Mouse (Mus musculus) heart, adult 2 months (tissue): ENCODE results near the gene Ubqln4. TPM values are rescaled to one million over a fixed set of nuclear protein-coding genes. Genes with fewer than 3 reads are reported as not detected.
"Not testable (repeated sequence)": the region's sequence is repeated elsewhere in the genome, so short reads cannot be mapped to it uniquely, and the experiment has no call there.

Experiments
- DNase-seq, 2 experiments: peaks; one replicate each; pipeline ENCODE4 v3.0.0; 2021
- H3K27ac ChIP-seq: fragments of 200-600 bp; 2 replicates; pipeline ENCODE4 v1.8.1; 2022
- H3K27me3 ChIP-seq: fragments of 200-500 bp; 2 replicates; pipeline ENCODE4 v1.6.1; 2012; ENCODE audit warnings: mild to moderate bottlenecking, low read length, inconsistent platforms, mixed read lengths; ENCODE audit not compliant: control insufficient read depth, insufficient read depth
- H3K36me3 ChIP-seq: fragments of 200-500 bp; 2 replicates; pipeline ENCODE4 v1.6.1; 2012; ENCODE audit warnings: low read length, inconsistent platforms; ENCODE audit not compliant: control insufficient read depth, insufficient read depth
- H3K4me1 ChIP-seq: fragments of 200-500 bp; 2 replicates; pipeline ENCODE4 v1.6.1; 2011; ENCODE audit warnings: low read length; ENCODE audit not compliant: control insufficient read depth, insufficient read depth
- H3K4me3 ChIP-seq: fragments of 200-600 bp; 2 replicates; pipeline ENCODE4 v1.8.1; 2022
- H3K79me2 ChIP-seq: fragments of 200-500 bp; replicated peaks from 2 replicates; pipeline ENCODE4 v1.6.1; 2012; ENCODE audit warnings: mild to moderate bottlenecking, inconsistent platforms, low read length, moderate library complexity, mixed read lengths; ENCODE audit not compliant: control insufficient read depth, insufficient read depth
- H3K9ac ChIP-seq: fragments of 200-500 bp; 2 replicates; pipeline ENCODE4 v1.6.1; 2012; ENCODE audit warnings: low read depth, mild to moderate bottlenecking, control low read depth, inconsistent platforms, low read length, mixed read lengths
- CTCF ChIP-seq: fragments of 200-600 bp; IDR thresholded peaks from 2 replicates; pipeline ENCODE4 v1.8.1; 2022; ENCODE audit warnings: antibody characterized with exemption, mild to moderate bottlenecking, moderate library complexity
- EP300 ChIP-seq: fragments of 200-500 bp; IDR thresholded peaks from 2 replicates; pipeline ENCODE4 v1.6.1; 2011; ENCODE audit warnings: low read depth, low read length, control low read depth; ENCODE audit not compliant: insufficient read depth
- POLR2A ChIP-seq: fragments of 200-500 bp; IDR thresholded peaks from 2 replicates; pipeline ENCODE4 v1.6.1; 2011; ENCODE audit warnings: mild to moderate bottlenecking, low read depth, low read length, control low read depth; ENCODE audit not compliant: insufficient read depth
- WGBS: fragments of 180-500 bp; shearing (Covaris S2); methylation state at CpG from one replicate; pipeline ENCODE4 v1.1.7; 2018; 5-methylcytosine and 5-hydroxymethylcytosine counted together
- intact Hi-C: fragments of 180-260 bp; cut with DNase I; formaldehyde crosslinking; loops from one replicate; pipeline ENCODE4 v1.15.1; 2025
- polyA plus RNA-seq: library from polyadenylated mRNA; depleted of rRNA; stranded (reverse); fragments of >200 nt; gene quantifications from 2 replicates; pipeline ENCODE4 v1.2.3, GENCODE M21; 2012
- total RNA-seq, 2 experiments: library from RNA; stranded (reverse); gene quantifications; 2 replicates each; pipeline ENCODE4 v1.2.3; 2021

Gene Ubqln4
- total and polyA plus RNA-seq, 3 experiments, result 69.3 to 76.5 (median 70.1) TPM

DNA sequence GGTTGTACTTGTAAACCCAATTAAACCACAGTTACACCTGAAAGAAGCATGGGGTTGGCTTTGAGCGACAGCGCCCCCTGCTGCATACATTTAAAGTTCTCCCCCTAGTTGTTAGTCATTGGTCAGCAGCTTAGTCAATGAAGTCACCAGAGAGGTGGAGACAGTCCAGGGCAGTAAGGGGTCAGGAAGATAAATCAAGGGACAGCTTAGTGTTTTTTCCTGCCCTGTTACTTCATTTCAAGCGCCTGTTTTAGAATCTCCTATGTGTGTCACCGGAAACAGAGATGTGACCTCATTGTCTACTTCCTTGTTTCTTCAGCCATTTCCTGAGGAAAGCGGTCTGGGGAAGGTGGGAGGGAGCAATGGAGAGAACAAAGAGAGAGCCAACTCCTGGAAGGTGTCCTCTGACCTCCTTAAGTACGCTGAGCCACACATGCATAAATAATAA lies 50.2 kb downstream of the Ubqln4 start:
- H3K9ac ChIP-seq, result no peak overlapping the region
- H3K27ac ChIP-seq, result peak overlapping the region; percentile 65
- no peaks in the 10 kb centered on the region for H3K79me2 ChIP-seq
- 14% methylated on average over 6 of the region's 6 CpGs for WGBS
- DNase-seq, result peak; percentile 75 to 76
- no peak overlapping the region for H3K4me3 ChIP-seq
- no peaks in the 10 kb centered on the region for H3K27me3 ChIP-seq
- H3K36me3 ChIP-seq, result no peaks in the 10 kb centered on the region
- TF ChIP-seq POLR2A (no peak), EP300 (0 out of 2 replicates have a peak, but pooled peaks have one; percentile 31), CTCF (peak; percentile 93)
- intact Hi-C loops, result no loop called here
- H3K4me1 ChIP-seq, result peaks cover 3% of the 10 kb centered on the region

DNA sequence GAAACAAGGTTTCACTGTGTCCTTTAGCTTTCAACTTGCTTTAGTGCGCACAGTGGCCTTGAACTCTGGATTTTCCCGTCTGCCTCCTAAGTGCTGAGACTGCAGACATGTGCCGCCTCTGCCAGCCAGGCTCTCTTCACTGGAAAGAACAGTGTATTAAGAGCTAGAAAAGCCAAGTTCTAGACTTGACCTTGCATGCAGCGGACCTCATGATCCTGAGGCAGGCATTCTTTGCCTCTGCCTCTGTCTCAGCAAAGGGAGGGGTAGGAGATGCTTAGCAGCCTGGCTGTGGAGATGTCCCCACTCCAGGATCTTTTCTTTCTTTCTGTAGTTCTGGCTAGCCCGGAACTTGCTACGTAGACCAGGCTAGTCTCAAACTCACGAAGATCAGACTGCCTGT lies 51.3 kb downstream of the Ubqln4 start:
- intact Hi-C loops, result no loop called here
- Histone ChIP-seq H3K4me1 (peaks cover 4% of the 10 kb centered on the region), H3K79me2 (no peaks in the 10 kb centered on the region), H3K36me3 (no peaks in the 10 kb centered on the region), H3K9ac (no peak overlapping the region), H3K27me3 (no peaks in the 10 kb centered on the region), H3K27ac (no peak overlapping the region), H3K4me3 (no peak overlapping the region)
- 92% methylated on average over 7 of the region's 7 CpGs for WGBS
- no peak for TF ChIP-seq POLR2A
- no peak for TF ChIP-seq CTCF
- TF ChIP-seq EP300, result no peak
- no peak for DNase-seq

DNA sequence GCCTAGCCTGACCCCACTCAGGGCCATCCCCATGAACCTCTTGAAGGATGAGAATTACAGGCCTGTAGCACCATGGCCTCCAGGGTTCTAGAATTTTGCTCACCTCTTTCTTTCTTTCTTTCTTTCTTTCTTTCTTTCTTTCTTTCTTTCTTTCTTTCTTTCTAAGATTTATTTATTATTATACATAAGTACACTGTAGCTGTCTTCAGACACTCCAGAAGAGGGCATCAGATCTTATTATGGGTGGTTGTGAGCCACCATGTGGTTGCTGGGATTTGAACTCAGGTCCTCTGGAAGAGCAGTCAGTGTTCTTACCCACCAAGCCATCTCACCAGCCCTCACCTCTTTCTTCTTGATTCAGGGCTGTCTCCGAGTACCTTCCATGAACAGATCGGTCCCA lies 52.1 kb downstream of the Ubqln4 start, which contains the start of gene Arhgef2:
Arhgef2 (plus strand) TSS at position 301 of the 400 bp plus-strand sequence.
- H3K27ac ChIP-seq, result not testable (repeated sequence)
- 85% methylated on average over 2 of the region's 2 CpGs for WGBS
- intact Hi-C loops, result loop anchor here (2.0 kb wide), 2 partner anchors 17 to 27 kb away; no protein-coding TSS in a partner anchor

DNA sequence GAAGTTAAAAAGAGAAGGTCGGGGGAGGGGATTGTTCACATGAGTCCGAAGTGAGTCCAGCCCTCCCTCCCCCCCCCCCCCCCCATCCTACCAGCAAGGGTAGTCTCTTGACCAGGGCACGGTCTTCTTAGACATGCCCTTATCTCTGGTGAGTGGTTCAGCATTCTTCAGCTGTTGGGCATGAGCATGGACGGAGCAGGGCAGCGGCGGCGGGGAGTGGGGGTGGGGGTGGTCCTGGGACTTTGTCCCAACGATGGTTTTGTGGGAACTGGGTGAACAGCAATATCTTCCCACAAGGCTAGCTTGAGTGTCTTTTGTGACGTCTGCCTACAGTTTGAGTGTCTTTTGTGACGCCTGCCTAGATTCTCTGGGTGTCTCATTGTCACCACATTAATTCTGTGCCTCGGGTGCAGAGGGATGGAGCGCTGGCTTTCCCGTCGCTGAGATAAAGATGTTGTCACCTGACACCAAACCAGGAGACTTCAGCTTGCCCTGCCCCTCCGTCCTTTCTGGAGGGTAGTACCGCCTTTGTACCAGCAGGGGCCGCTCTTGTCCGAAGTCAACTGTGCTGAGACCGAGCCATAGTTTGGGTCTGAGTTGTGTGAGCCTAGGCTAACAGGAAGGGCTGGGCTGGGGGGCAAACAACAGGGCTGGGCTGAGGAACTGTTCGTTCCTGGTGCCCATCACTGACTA lies 53.7 kb downstream of the Ubqln4 start:
- Histone ChIP-seq H3K4me3 (peak overlapping the region; percentile 41), H3K79me2 (no peaks in the 10 kb centered on the region), H3K27me3 (no peaks in the 10 kb centered on the region), H3K4me1 (peaks cover 4% of the 10 kb centered on the region), H3K9ac (peak overlapping the region; percentile 58), H3K27ac (peak overlapping the region; percentile 83), H3K36me3 (no peaks in the 10 kb centered on the region)
- WGBS, result under 1% methylated on average over 20 of the region's 20 CpGs
- intact Hi-C loops, result loop anchor here (1.0 to 2.0 kb wide), 3 partner anchors 16 to 33 kb away; no protein-coding TSS in a partner anchor
- TF ChIP-seq POLR2A (peak; percentile 37; the same call in 1 of the 2 replicates), CTCF (no peak; the same call in 1 of the 2 replicates), EP300 (peak; percentile 97)
- DNase-seq, result peak; percentile 89 to 93

More for the DNA sequence above, 52.1 kb downstream of the Ubqln4 start, which contains the start of gene Arhgef2:
- not testable (repeated sequence) for H3K9ac ChIP-seq, H3K4me3 ChIP-seq, DNase-seq, H3K27me3 ChIP-seq, H3K4me1 ChIP-seq, H3K79me2 ChIP-seq, H3K36me3 ChIP-seq

DNA sequence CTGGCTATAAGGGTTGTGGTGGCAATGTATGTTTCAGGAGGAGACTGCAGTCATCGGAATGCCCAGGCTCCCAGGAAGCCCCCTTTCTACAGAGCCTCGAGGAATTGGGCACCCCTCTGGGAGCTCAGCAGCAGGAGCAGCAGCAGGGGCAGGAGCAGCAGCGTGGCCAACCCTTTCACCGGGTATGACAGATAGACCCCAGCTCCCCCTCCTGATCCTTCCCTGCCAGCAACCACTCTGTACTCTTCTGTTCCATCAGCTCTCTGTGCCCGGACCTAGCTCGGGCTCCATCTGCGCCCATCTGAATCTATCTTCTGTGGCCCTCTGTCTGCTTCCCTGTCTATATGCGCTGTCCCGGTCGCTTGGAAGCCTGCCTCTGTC lies 54.2 kb downstream of the Ubqln4 start:
- Histone ChIP-seq H3K27ac (peak overlapping the region; percentile 83), H3K27me3 (no peaks in the 10 kb centered on the region), H3K36me3 (no peaks in the 10 kb centered on the region), H3K79me2 (no peaks in the 10 kb centered on the region), H3K9ac (peak overlapping the region; percentile 58), H3K4me1 (peaks cover 4% of the 10 kb centered on the region), H3K4me3 (peak overlapping the region; percentile 41)
- intact Hi-C loops, result loop anchor here (1.0 to 2.0 kb wide), 3 partner anchors 15 to 33 kb away; no protein-coding TSS in a partner anchor
- TF ChIP-seq CTCF, result no peak
- TF ChIP-seq EP300, result no peak
- no peak for TF ChIP-seq POLR2A
- no peak for DNase-seq
- WGBS, result 22% methylated on average over 10 of the region's 10 CpGs

DNA sequence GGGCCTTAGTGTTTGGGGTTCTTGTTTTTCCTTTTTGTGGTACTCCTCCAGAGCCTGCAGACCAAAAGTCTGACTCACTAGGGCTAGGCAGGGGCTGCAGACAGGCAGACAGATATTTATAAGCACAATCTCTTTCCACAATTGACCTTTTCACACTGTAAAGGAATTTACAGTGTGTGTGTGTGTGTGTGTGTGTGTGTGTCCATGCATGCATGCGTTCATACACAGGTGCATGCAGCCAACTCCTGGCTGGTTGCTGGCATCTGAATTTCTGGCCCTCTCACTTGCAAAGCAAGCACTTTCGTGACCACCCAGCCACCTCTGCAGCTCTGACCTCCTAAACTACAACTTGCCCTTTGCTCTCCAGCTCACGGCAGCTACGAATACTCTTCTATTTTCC lies 55.5 kb downstream of the Ubqln4 start:
- Histone ChIP-seq H3K9ac (no peak overlapping the region), H3K4me3 (no peak overlapping the region), H3K27me3 (no peaks in the 10 kb centered on the region), H3K4me1 (peaks cover 2% of the 10 kb centered on the region), H3K36me3 (no peaks in the 10 kb centered on the region), H3K27ac (no peak overlapping the region), H3K79me2 (no peaks in the 10 kb centered on the region)
- intact Hi-C loops, result no loop called here
- WGBS, result 55% methylated on average over 4 of the region's 4 CpGs
- TF ChIP-seq POLR2A, result no peak
- no peak for TF ChIP-seq EP300
- no peak for TF ChIP-seq CTCF
- DNase-seq, result no peak
